Mouse (Mus musculus): ENCODE measurements at regions not wholly inside any gene's neighbourhood (a gene's known extent, or its start where the extent isn't known, plus 50 kb on each side); places are given as distances from the start of the nearest gene placed in this dataset.
A peak's percentile ranks its signal among the peaks of the same experiment; 100 is the strongest.

GRCm38 (mm10) chr16:84581166-84581565, 66.2 kb downstream of the A730009L09Rik start:
- no peak for DNase-seq
- intact Hi-C loops (cut with DNase I): no loop called here

DNA sequence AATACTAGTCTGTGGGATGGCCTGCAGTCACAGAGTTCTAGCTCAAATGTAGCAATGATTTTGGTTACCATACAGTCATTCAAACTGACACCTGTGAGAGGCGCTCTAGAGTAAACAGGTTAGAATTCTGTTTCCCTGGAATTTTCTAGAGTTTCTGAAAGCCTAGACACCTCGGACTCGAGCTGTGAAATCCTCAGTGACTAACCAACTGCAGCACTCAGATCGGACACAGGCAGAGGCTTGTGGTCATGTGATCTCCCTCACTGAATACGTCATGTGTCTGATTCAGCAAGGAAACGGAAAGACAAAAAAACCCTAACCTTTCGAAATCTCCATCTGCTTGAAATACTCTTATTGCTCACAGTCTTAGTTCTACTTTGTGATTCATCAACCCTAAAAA, 68.4 kb downstream of the A730009L09Rik start:
- intact Hi-C loops (cut with DNase I): no loop called here
- no peak for DNase-seq

DNA sequence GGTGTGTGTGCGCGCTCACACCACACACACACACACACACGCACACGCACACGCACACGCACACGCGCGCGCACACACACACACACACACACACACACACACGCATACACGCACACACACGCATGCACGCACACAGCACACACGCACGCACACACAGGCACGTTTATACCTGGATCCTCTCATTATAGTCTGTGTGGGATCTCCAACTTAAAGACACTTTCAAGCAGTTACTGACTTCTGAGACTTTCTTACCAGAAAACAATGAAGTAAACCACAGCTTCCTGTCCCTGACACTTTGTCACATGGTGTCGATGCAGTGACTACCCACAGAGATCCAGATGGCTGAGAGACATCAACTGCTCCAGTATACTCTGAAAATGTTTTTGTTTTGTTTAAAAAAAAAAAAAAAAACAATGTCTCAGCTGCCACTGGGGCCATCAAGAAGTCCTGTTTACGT, 68.9 kb downstream of the A730009L09Rik start:
- DNase-seq: no peak
- intact Hi-C loops (cut with DNase I): no loop called here

DNA sequence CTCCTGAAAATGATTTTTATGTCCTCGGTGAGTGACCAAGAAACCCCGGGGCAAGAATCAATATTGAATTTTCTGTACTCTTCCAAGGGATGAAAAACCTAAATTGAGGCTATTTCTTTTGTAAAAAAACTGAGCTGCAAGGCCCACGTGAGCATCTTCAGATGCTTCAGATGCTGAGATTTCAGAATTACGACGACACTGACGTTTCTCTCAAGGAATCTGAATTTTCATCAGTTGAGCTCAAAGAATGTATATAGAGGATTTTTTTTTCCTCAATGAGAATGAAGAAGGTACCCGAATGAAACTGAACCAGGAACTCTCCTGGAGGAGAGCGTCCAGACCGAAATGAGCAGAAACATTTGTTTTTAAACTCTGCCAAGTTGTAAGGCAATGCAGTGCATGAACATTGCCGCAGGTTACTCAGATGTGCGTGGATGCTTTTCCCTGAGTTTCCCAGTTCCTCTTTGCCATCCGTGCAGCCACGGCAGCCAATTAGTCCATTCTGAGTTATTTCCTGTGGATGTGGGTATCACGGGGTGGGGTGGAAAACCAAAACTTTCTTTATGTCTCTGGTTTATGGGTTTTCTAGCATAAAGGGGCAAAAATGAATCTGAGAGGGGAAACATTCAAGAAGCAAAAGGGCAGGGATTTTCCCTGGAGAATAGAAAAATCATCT, 69.9 kb downstream of the A730009L09Rik start:
- intact Hi-C loops (cut with DNase I): no loop called here
- no peak for DNase-seq

DNA sequence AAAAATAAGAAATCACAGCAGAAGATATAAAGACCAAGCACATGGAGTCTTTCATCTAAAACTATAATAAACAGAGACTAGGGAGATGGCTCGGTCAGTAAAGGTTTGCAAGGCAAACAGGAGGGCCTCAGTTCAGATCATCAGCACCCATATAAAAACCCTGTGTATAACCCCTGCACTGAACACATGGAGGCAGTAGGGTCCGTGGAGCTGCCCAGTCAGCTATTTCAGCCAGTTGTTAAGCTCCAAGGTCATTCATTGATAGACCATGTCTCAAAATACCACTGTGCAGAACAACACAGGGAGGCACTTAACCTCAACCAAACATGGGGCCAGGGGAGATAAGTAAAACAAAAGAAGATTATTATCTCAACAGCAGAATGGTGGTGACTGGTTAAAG, 78.1 kb downstream of the A730009L09Rik start:
- intact Hi-C loops (cut with DNase I): no loop called here
- DNase-seq: no peak

GRCm38 (mm10) chr16:84602969-84603368, 88.0 kb downstream of the A730009L09Rik start:
- intact Hi-C loops (cut with DNase I): no loop called here
- DNase-seq: no peak

GRCm38 (mm10) chr16:84603465-84604205, 88.7 kb downstream of the A730009L09Rik start:
- no peak for DNase-seq
- intact Hi-C loops (cut with DNase I): no loop called here

- DNase-seq: no peak
- intact Hi-C loops (cut with DNase I): no loop called here
Measured at GRCm38 (mm10) chr16:84604272-84604975, 89.5 kb downstream of the A730009L09Rik start.

DNA sequence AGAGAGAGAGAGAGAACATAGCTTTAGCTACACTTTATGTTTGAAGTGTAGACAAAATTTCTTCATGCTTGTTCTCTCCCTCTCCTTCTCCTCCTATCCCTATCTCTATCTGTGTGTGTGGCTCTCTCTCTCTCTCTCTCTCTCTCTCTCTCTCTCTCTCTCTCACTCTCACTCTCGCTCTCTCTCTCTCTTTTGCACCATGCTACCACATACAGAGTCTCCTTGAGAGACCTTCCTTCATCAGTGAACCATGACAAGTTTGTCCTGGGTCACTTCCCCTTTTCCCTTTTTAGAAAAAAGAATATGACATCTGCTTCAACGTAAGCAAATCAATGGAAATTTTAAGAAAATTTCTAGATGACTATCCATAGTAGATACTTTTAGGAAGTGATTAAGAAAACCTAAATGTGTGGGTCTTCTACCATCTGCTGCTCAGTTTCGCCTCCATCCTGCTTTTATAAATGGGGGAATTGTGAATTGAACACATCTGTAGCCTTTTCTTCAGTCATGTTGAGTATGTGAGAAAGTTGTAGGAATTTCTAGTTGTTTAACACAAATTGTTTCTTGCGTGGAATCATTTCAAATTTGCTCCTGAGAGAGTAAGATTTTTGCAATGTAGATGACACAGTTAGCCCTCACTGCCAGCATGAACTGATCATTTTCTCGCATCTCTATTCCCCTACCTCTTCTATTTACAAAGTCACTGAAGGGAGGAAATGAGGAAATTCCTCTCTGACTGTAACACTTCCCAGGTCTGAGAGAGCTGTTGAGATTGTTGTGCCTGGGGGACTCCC, 91.3 kb downstream of the A730009L09Rik start:
- intact Hi-C loops (cut with DNase I): no loop called here
- no peak for DNase-seq

- no peak for DNase-seq
- intact Hi-C loops (cut with DNase I): no loop called here
Measured at GRCm38 (mm10) chr16:84606804-84607095, 91.8 kb downstream of the A730009L09Rik start.

- intact Hi-C loops (cut with DNase I): no loop called here
- DNase-seq: no peak
Measured at GRCm38 (mm10) chr16:84607503-84607902, 92.6 kb downstream of the A730009L09Rik start.

- no peak for DNase-seq
- intact Hi-C loops (cut with DNase I): no loop called here
Measured at GRCm38 (mm10) chr16:84615683-84616082, 100.8 kb downstream of the A730009L09Rik start.

GRCm38 (mm10) chr16:84616132-84616531, 101.2 kb downstream of the A730009L09Rik start:
- no peak for DNase-seq
- intact Hi-C loops (cut with DNase I): no loop called here

- no peak for DNase-seq
- intact Hi-C loops (cut with DNase I): no loop called here
Measured at GRCm38 (mm10) chr16:84618379-84618778, 103.5 kb downstream of the A730009L09Rik start.

GRCm38 (mm10) chr16:84619876-84620275, 105.0 kb downstream of the A730009L09Rik start:
- no peak for DNase-seq
- intact Hi-C loops (cut with DNase I): no loop called here

GRCm38 (mm10) chr16:84620861-84621260, 105.9 kb downstream of the A730009L09Rik start:
- intact Hi-C loops (cut with DNase I): no loop called here
- no peak for DNase-seq

DNA sequence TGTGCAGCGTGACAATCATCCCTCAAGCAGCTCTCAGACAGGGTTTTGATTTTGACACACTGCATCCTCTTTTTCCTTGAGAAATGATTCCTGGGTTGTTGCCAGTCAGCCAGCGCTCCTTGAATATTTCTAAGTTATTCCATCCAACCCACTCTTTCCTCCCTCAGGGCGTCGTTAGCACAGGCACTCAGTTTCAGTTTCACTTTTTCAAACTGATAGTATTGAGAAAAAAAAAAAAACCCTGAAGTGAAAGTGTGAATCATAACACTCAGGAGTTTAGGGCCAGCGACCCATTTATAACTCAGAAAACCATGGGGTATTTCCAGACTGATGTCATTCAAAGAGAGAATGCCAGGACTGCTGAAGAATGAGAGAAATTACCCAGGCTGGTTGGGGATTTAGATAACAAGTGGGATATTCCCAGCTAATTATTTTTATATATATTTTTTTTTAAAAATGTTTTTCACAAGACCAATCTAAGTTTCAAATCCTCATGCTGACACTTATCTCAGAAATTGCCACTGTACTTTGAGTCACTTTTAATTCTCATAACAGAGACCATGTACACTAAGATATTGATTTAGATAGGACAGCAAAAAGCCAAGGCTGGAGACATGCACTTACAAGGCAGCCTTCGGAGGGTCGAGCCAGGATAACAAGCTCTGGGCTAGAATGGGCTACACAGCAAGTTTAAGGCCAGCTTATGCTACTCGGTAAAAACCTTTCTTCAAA, 106.5 kb downstream of the A730009L09Rik start:
- peak; percentile 5 for DNase-seq
- intact Hi-C loops (cut with DNase I): no loop called here

DNA sequence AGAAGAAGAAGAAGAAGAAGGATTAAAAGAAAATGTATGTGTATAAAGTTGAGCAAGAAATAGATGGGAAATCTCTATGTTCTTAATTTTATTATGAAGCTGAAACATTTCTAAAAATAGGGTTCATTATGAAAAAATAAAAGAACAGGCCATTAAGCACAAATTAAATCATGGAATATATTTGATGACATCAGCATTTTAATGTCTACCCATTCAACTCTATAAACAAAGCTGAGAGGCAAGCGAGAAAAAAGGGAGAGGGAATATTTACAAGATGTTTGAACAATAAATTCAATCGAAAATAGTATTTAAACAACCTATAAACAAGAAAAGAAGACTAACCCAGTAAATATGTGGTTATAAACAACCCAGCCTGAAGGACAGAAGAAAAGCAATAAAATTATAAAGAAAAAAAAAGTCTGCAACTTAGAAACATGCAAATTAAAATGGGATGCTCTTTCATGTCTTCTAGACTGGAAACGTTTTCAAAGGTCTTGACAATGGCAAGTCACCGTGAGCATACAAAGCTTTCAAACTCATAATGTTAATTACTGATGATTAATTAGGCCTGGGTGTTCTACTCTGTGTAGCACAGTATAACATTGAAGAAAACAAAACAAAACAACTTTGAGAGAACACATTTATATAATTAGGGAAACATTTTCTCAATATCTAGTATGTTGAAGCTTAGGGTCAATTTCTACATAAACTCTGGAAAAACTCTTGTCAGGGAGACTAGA, 108.6 kb downstream of the A730009L09Rik start:
- intact Hi-C loops (cut with DNase I): no loop called here
- no peak for DNase-seq

GRCm38 (mm10) chr16:84624443-84625109, 109.7 kb downstream of the A730009L09Rik start:
- intact Hi-C loops (cut with DNase I): no loop called here
- DNase-seq: no peak

All from left cerebral cortex, postnatal 4 days (tissue).